Mouse (Mus musculus) hindbrain, embryonic 16.5 days (tissue): ENCODE results near the gene Foxf2. TPM values are rescaled to one million over a fixed set of nuclear protein-coding genes. Genes with fewer than 3 reads are reported as not detected.

ENCODE experiments used
- ATAC-seq: fragments of 200-750 bp; cut with Nextera tagmentation; 2 replicates; pipeline ENCODE4 v1.8.0; 2017; ENCODE audit warnings: moderate TSS enrichment, moderate library complexity
- H3K27ac ChIP-seq: fragments of 300-500 bp; sonication (generic); 2 replicates; pipeline ENCODE4 v1.5.1; 2014; ENCODE audit warnings: low read depth, mild to moderate bottlenecking, control low read depth, low read length, moderate library complexity
- H3K27me3 ChIP-seq: fragments of 300-500 bp; sonication (generic); replicated peaks from 2 replicates; pipeline ENCODE4 v1.6.1; 2014; ENCODE audit warnings: low read length; ENCODE audit not compliant: control insufficient read depth, insufficient read depth
- H3K36me3 ChIP-seq: fragments of 300-500 bp; sonication (generic); 2 replicates; pipeline ENCODE4 v1.6.1; 2014; ENCODE audit warnings: mild to moderate bottlenecking, low read length, moderate library complexity, mixed read lengths; ENCODE audit not compliant: control insufficient read depth, insufficient read depth
- H3K4me1 ChIP-seq: fragments of 300-500 bp; sonication (generic); 2 replicates; pipeline ENCODE4 v1.6.1; 2014; ENCODE audit warnings: low read depth, low read length; ENCODE audit not compliant: control insufficient read depth, insufficient read depth
- H3K4me2 ChIP-seq: fragments of 300-500 bp; sonication (generic); 2 replicates; pipeline ENCODE4 v1.6.1; 2014; ENCODE audit warnings: mild to moderate bottlenecking, low read length, control low read depth, moderate library complexity
- H3K4me3 ChIP-seq: fragments of 300-500 bp; sonication (generic); 2 replicates; pipeline ENCODE4 v1.5.1; 2014; ENCODE audit warnings: mild to moderate bottlenecking, low read length, control low read depth, moderate library complexity
- H3K9ac ChIP-seq: fragments of 300-500 bp; sonication (generic); 2 replicates; pipeline ENCODE4 v1.6.1; 2014; ENCODE audit warnings: low read depth, mild to moderate bottlenecking, control low read depth, low read length, moderate library complexity
- H3K9me3 ChIP-seq: fragments of 300-500 bp; sonication (generic); 2 replicates; pipeline ENCODE4 v1.6.1; 2014; ENCODE audit warnings: mild to moderate bottlenecking, low read length, moderate library complexity; ENCODE audit not compliant: control insufficient read depth
- WGBS: fragments of 180-500 bp; shearing (Covaris S2); extraction: QIAGEN DNeasy Blood & Tissue Kit; methylation state at CpG from one replicate; pipeline ENCODE4 v1.1.7; 2014; 5-methylcytosine and 5-hydroxymethylcytosine counted together
- polyA plus RNA-seq: library from polyadenylated mRNA; unstranded; fragments of >200 nt; fragmentation: Nextera tagmentation; extraction: Ambion mirVana; gene quantifications from 2 replicates; pipeline ENCODE4 v1.2.1, GENCODE M21; 2015

The Foxf2 gene
- 4.2 and 5.1 TPM in 2 replicates for polyA plus RNA-seq

DNA sequence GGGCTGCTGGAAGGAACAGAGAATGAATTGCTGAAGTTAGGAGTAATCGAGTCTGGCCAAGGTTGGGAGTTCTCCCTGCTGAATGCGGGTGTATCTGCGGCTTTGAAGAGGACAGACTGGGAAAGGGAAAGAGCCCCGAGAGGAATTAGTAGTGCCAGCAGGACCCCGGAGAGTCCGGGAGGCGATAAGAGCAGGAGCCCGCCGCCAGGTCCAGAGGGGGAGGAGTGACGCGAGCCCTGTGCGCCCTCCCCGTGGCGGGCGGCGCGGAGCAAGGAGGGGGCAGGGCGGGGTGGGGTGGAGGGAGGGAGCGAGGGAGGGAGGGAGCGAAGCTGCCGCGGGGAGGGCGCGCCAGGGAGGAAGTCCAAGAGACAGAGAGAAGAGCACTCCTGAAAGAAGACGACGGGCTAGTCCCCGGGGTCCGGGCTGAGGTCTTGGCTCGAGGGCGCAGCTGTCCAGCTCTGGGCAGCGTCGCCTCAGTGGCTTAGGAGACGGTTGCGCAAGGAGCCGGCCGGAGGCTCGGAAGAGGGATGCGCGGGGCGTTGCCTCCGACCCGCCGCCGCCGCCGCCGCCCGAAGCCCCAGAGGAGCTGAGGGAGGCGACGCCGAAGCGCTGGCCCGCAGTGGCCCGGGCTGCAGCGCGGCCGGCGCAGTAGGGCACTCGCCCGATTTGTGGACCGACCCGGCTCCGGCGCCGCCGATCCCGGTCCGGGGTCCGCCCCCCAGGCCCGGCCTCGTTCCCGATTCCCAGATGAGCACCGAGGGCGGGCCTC is at the start of gene Foxf2:
Gene Foxf2 (plus strand): TSS at position 484 of the 769 bp plus-strand sequence.
- Histone ChIP-seq H3K27me3 (peaks cover 67% of the 10 kb centered on the region), H3K27ac (peak within 1 kb of the TSS; percentile 36), H3K4me1 (peaks cover 27% of the 10 kb centered on the region), H3K36me3 (no peaks in the 10 kb centered on the region), H3K9ac (peak within 1 kb of the TSS; percentile 54), H3K9me3 (no peaks in the 10 kb centered on the region), H3K4me3 (peak within 1 kb of the TSS; percentile 46), H3K4me2 (peak within 1 kb of the TSS; percentile 89)
- 0 out of 2 replicates have a peak, but pooled peaks have one; percentile 3 for ATAC-seq
- WGBS = under 1% methylated on average over 35 of the region's 74 CpGs

- 56% methylated on average over 4 of the region's 4 CpGs for WGBS
- H3K9ac ChIP-seq = no peak overlapping the region
- H3K4me1 ChIP-seq = no peaks in the 10 kb centered on the region
- H3K4me2 ChIP-seq = no peak overlapping the region
- no peak overlapping the region for H3K4me3 ChIP-seq
- no peak overlapping the region for H3K27ac ChIP-seq
- H3K27me3 ChIP-seq = no peaks in the 10 kb centered on the region
- H3K9me3 ChIP-seq = no peaks in the 10 kb centered on the region
- H3K36me3 ChIP-seq = no peaks in the 10 kb centered on the region
- no peak for ATAC-seq
Observed at GRCm38 (mm10) chr13:31576696-31577095, 48.9 kb upstream of the Foxf2 start.

DNA sequence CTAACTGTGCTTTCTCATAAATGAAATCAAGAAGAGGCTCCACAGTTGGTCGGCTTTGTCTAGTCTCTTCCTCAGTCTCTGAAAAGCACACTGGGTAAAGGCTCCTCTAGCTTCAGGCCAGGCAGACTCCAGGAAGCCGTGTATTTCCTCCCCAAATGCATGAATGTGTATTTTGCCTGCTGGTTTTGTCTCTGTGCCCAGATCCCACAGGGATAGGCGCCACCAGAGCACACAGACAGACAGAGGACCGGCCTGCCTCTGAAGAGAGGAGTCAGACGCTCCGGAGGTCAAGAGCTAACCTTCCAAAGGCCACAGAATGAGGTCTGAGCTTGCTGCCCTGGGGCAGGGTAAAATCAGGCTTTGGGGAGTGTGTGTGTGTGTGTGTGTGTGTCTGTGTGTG is 48.0 kb upstream of the Foxf2 start:
- Histone ChIP-seq H3K27ac (no peak overlapping the region), H3K9me3 (no peaks in the 10 kb centered on the region), H3K4me2 (no peak overlapping the region), H3K4me1 (no peaks in the 10 kb centered on the region), H3K36me3 (no peaks in the 10 kb centered on the region), H3K4me3 (no peak overlapping the region), H3K9ac (no peak overlapping the region), H3K27me3 (no peaks in the 10 kb centered on the region)
- peak; percentile 58 for ATAC-seq
- WGBS = 22% methylated on average over 6 of the region's 6 CpGs

DNA sequence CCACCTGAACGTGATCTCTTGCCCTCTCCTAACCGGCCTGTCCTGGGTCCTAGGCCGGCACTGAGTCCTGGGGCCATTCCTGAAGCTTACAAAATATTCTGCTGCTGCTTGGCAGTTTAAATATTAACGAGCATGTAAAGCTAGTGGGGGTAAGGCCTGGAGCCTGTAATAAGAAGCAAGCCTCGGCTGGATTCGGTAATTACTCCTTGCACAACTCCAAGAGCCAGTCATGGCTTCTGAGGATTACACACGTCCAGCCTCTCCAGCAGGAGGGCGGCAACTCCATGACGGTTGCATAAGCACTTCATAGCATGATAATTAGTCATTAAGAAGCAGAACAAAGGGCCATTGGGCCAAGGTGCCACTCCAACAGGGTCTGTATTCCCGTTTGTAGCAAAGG is 47.2 kb upstream of the Foxf2 start:
- H3K27ac ChIP-seq = no peak overlapping the region
- H3K4me1 ChIP-seq = no peaks in the 10 kb centered on the region
- H3K4me2 ChIP-seq = no peak overlapping the region
- WGBS = 47% methylated on average over 10 of the region's 10 CpGs
- no peaks in the 10 kb centered on the region for H3K36me3 ChIP-seq
- no peaks in the 10 kb centered on the region for H3K9me3 ChIP-seq
- no peaks in the 10 kb centered on the region for H3K27me3 ChIP-seq
- ATAC-seq = no peak
- no peak overlapping the region for H3K4me3 ChIP-seq
- H3K9ac ChIP-seq = no peak overlapping the region

DNA sequence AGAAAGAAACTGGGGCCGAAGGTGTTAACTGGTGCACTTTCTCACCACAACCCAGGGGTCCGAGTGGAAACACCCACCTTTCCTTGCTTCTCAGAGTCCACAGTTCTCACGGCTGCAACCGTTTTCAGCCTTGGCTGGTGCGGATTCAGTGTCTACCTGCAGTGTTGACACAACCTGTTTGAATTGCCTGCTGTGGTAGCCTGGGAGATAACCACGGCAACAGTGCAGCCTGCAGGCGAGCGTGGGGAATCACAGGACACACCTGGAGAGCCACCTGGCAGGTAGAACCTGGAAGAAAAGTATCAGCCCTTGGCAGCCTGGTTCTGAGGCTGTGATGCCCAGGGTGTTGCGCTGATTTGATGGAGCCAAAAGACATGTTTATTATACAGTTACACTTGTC is 45.8 kb upstream of the Foxf2 start:
- no peaks in the 10 kb centered on the region for H3K9me3 ChIP-seq
- WGBS = 64% methylated on average over 9 of the region's 9 CpGs
- no peak overlapping the region for H3K27ac ChIP-seq
- no peak overlapping the region for H3K4me2 ChIP-seq
- no peak overlapping the region for H3K9ac ChIP-seq
- no peaks in the 10 kb centered on the region for H3K4me1 ChIP-seq
- ATAC-seq = no peak
- H3K36me3 ChIP-seq = no peaks in the 10 kb centered on the region
- no peak overlapping the region for H3K4me3 ChIP-seq
- no peaks in the 10 kb centered on the region for H3K27me3 ChIP-seq

- Histone ChIP-seq H3K4me1 (no peaks in the 10 kb centered on the region), H3K27ac (no peak overlapping the region), H3K4me3 (no peak overlapping the region), H3K36me3 (no peaks in the 10 kb centered on the region), H3K9me3 (no peaks in the 10 kb centered on the region), H3K9ac (no peak overlapping the region), H3K27me3 (no peaks in the 10 kb centered on the region), H3K4me2 (no peak overlapping the region)
- no peak for ATAC-seq
- 59% methylated on average over 5 of the region's 5 CpGs for WGBS
Observed at GRCm38 (mm10) chr13:31587341-31587740, 38.3 kb upstream of the Foxf2 start.

GRCm38 (mm10) chr13:31599576-31599975 is 26.0 kb upstream of the Foxf2 start:
- no peak overlapping the region for H3K4me2 ChIP-seq
- WGBS = 87% methylated on average over 5 of the region's 5 CpGs
- H3K9ac ChIP-seq = no peak overlapping the region
- no peak overlapping the region for H3K27ac ChIP-seq
- no peaks in the 10 kb centered on the region for H3K27me3 ChIP-seq
- H3K9me3 ChIP-seq = no peaks in the 10 kb centered on the region
- H3K4me3 ChIP-seq = no peak overlapping the region
- no peak for ATAC-seq
- no peaks in the 10 kb centered on the region for H3K36me3 ChIP-seq
- no peaks in the 10 kb centered on the region for H3K4me1 ChIP-seq

DNA sequence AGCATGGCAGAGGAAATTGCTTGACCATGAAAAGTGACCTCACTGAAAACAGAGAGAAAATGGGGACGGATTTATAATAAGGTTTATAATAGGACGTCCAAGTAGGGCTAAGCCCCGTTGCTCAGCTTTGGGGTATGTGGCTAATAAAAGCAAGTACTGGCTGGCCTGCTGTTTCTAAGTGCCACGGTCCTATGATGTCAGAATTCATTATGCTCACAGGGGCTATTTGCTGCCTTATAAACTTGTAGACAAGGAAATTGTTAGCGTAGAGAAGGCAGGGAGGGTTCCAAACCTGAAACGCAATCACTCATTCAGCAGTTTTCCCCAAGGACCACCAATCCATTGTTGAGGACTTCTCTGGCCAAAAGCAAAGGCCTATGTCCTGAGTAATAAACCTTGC is 21.7 kb upstream of the Foxf2 start:
- no peak overlapping the region for H3K4me3 ChIP-seq
- no peak for ATAC-seq
- H3K9ac ChIP-seq = no peak overlapping the region
- H3K27ac ChIP-seq = no peak overlapping the region
- H3K4me1 ChIP-seq = no peaks in the 10 kb centered on the region
- H3K9me3 ChIP-seq = no peaks in the 10 kb centered on the region
- H3K27me3 ChIP-seq = no peaks in the 10 kb centered on the region
- H3K36me3 ChIP-seq = no peaks in the 10 kb centered on the region
- no peak overlapping the region for H3K4me2 ChIP-seq
- WGBS = 73% methylated on average over 6 of the region's 6 CpGs

DNA sequence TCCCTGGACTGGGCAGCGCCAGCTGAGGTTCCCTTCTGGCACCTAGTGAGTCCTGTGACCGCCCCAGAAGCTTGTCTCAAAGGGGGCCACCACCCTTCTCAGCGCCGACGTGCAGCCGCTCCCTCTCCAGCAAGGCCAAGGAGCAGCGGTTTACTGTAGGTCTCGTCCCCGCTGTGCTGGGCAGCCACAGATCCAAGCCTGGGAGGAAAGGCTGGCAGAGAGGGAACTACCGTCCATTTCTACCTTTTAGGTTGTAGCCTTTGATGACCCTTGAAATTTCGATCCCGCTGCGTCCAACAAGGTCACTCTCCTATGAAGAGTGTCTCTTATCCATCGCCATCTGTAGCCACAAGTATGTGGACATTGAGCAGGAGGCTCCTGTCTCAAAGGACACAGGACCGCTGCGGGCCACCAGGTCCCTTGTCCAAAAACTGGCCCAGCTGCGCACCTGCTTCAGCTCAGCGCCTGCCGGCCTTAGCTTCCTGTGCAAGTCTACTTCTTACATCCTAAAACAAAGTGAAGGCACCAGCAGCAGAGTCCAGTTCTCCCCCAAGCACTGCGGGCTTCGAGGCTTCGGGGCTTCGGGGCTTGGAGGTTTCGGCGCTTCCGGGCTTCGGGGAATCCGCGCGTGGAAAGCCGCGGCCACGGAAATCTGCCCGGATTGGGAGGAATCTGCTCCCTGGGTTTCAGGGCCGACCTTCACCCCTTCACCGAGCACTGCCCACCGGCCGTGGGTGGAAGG is 10.7 kb upstream of the Foxf2 start:
- no peak for ATAC-seq
- H3K4me1 ChIP-seq = peaks cover 7% of the 10 kb centered on the region
- 3% methylated on average over 38 of the region's 38 CpGs for WGBS

More for the DNA sequence above, 10.7 kb upstream of the Foxf2 start:
- Histone ChIP-seq H3K9me3 (no peaks in the 10 kb centered on the region), H3K27ac (no peak overlapping the region), H3K27me3 (peaks cover 70% of the 10 kb centered on the region), H3K9ac (no peak overlapping the region), H3K36me3 (no peaks in the 10 kb centered on the region), H3K4me3 (no peak overlapping the region), H3K4me2 (0 out of 2 replicates have a peak overlapping the region, but pooled peaks have one; percentile 10)
